Mouse (Mus musculus) monocyte, adult 5-6 weeks (primary cell): ENCODE results near the gene Cntnap1. TPM values are rescaled to one million over a fixed set of nuclear protein-coding genes. Genes with fewer than 3 reads are reported as not detected.
"Not testable (repeated sequence)": the region's sequence is repeated elsewhere in the genome, so short reads cannot be mapped to it uniquely, and the experiment has no call there.

Experiments
- ATAC-seq: fragments of 153-309, 156-312 bp; replicated peaks from 2 replicates; pipeline ENCODE4 v1.8.0; 2017; ENCODE audit warnings: mild to moderate bottlenecking; ENCODE audit not compliant: low TSS enrichment, insufficient number of reproducible peaks, severe bottlenecking, poor library complexity, low FRiP score
- total RNA-seq: library from RNA; stranded (forward); fragments of 200-1000, 200-491, 200-594 nt; gene quantifications from 3 replicates; pipeline ENCODE4 v1.2.3, GENCODE M21; 2017

The Cntnap1 gene
- total RNA-seq, 1 experiment from 2014 or later, result 0.95 TPM

GRCm38 (mm10) chr11:101146377-101146776, 23.9 kb upstream of the Cntnap1 start:
- no peak for ATAC-seq

GRCm38 (mm10) chr11:101148751-101149150, 21.6 kb upstream of the Cntnap1 start:
- no peak for ATAC-seq

DNA sequence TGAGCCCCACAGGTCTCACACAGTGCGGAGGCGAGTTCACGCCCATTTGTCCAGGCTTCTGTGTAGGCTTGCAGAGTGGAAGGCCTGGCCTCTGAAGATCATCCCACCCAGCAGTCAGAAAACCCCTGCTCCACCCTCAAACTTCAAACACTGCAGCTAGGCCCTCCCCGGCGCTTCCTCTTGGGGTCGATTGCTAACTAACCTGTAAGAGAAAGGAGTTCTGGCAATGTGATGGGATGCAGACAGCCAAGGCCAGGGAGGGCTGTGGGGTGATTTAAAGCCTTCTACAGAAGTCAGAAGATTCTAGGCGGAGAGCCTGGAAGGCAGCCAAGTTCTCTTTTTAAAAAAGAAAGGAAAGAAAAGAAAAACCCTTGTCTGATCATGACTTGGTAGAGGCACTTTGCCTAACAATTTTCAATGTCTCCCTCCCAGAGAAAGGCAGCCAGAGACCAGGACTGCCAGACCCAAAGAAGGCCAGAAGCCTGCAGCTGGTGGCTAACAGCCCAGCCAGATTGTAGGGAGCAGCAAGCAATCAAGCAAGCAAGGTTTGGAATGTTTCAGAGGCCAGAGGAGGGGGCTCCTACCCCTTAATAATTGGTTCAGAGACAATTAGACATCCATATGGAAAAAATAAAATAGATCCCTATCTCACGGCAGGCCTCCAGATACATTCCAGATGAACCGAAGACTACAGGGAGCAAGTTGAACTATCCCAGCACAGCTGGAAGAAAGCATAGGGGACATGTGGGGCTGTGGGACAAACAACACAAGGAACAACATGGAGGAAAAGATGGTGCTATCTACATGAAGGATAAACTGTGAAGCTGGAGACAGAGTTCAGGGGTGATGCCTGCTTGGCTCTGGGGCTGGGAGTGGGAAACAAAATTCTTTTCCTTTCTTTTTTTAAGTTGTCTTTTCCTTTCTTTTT, 20.9 kb upstream of the Cntnap1 start:
- no peak for ATAC-seq

GRCm38 (mm10) chr11:101151063-101151462, 19.3 kb upstream of the Cntnap1 start:
- ATAC-seq, result no peak

DNA sequence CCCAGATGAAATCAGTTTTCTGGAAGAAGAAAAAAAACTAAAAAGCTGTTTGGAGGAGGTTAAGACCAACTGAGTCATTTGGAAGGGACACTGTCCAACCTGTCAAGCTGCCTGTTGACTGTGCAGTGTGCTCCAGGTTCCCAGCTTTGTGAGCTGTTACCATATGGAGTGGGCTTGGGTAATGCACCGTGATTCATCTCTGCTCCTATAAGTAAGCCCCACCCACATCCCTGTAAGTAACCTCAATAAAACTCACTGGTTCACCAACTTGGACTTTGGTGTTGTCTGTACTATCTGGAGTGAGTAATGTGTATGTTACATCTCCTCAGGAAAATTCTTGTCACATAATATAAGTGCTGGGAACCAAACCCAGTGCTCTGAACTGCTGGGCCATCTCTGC, 17.5 kb upstream of the Cntnap1 start:
- no peak for ATAC-seq

GRCm38 (mm10) chr11:101154648-101155047, 15.7 kb upstream of the Cntnap1 start:
- ATAC-seq, result no peak

DNA sequence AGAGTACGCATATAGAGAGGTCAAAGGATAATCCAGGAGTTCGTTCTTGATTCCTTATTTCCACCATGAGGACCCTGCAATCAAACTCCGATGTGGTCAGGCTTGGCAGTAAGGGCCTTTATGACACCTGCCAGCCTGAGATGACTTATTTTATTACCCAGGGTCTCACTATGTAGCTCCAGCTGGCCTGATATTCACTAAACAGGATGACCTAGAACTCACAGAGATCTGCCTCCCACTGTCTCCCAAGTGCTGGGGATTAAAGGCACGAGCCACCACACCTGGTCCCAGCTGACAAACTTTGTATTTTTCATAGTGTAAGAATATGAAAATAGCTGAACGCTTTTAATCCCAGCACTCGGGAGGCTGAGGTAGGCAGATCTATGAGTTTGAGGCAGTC, 15.2 kb upstream of the Cntnap1 start:
- ATAC-seq, result no peak

DNA sequence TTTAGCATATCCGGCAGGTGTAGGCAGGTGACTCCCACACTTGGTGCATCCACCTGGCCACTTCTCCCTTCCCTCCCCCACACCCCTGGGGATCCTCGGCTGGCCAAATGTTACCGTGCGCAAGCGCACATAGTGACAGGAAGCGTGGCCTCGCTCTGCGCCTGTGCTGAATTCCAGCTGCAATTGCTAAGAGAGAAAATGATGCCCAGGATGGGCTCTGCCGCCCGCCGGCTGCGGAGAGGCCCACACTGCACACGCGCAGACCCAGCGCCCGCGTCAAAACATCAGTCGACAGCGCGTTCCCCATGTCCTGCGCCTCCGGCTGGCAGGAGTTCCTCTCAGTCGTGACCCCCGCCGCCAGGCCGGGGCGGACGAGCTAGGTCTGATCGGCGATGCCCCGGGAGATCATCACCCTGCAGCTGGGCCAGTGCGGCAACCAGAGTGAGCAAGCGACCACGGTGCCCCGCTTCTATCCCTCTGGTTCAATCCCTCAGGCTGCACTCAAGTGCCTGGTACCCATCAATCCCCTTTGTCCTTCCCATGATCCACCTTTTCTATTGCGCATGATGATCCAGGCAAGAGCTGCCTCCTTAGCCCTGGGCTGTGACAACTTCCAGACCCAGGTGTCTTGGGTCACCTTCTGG, 14.5 kb upstream of the Cntnap1 start, which contains the start of gene Tubg2:
Gene Tubg2 (plus strand): TSS at position 180 of the 644 bp plus-strand sequence.
- ATAC-seq, result no peak

DNA sequence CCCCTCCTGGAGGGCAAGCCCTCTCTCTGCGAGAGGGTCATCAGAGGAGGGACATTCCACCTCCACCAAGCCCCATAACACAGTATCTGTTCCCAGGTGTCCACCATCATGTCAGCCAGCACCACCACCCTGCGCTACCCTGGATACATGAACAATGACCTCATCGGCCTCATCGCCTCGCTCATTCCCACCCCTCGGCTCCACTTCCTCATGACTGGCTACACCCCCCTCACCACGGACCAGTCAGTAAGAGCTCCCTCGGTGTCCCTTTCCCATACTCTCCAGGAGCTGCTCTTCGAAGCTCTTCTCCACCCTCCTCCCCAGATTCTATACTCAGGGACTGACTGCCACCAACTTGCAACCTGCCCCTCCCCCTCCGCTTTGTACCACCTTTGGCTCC, 10.2 kb upstream of the Cntnap1 start:
- ATAC-seq, result not testable (repeated sequence)

DNA sequence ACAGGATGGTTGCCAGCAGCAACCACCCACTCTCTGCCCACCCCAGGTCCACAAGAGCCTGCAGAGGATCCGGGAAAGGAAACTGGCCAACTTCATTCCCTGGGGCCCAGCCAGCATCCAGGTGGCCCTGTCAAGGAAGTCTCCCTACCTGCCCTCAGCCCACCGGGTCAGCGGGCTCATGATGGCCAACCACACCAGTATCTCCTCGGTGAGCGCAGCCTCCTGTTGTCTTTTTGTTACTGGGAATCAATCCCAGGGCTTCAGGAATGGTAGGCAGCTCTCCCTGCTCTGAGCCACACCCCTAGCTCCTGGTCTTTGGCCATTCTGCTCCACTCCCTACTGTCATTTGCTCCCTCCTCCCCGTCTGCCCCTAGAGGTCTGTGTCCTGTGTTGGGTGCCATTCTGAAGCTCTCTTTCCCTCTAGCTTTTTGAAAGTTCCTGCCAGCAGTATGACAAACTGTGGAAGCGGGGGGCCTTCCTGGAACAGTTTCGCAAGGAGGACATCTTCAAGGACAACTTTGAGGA, 9.3 kb upstream of the Cntnap1 start:
- not testable (repeated sequence) for ATAC-seq

GRCm38 (mm10) chr11:101161551-101161950, 8.8 kb upstream of the Cntnap1 start:
- no peak for ATAC-seq

GRCm38 (mm10) chr11:101162301-101162700, 8.0 kb upstream of the Cntnap1 start:
- no peak for ATAC-seq

GRCm38 (mm10) chr11:101162772-101163171, 7.6 kb upstream of the Cntnap1 start:
- no peak for ATAC-seq

- no peak for ATAC-seq
Observed at GRCm38 (mm10) chr11:101163476-101164350, 6.6 kb upstream of the Cntnap1 start.

DNA sequence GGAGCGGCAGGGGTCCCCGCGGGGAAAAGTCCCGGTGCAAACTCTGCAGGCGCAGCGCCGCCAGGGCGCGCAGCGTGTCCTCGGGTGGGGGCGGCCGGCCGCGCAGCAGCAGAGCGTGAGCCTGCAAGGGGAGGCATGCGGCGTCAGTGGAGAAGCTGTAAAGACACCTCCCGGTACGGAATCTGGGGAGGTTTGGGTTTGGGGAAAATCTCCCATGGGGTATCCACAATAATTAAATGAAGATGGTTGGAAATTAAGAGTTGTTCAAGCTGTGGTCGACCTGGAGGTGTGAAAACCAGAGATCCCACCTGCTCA, 6.0 kb upstream of the Cntnap1 start:
- ATAC-seq, result no peak

DNA sequence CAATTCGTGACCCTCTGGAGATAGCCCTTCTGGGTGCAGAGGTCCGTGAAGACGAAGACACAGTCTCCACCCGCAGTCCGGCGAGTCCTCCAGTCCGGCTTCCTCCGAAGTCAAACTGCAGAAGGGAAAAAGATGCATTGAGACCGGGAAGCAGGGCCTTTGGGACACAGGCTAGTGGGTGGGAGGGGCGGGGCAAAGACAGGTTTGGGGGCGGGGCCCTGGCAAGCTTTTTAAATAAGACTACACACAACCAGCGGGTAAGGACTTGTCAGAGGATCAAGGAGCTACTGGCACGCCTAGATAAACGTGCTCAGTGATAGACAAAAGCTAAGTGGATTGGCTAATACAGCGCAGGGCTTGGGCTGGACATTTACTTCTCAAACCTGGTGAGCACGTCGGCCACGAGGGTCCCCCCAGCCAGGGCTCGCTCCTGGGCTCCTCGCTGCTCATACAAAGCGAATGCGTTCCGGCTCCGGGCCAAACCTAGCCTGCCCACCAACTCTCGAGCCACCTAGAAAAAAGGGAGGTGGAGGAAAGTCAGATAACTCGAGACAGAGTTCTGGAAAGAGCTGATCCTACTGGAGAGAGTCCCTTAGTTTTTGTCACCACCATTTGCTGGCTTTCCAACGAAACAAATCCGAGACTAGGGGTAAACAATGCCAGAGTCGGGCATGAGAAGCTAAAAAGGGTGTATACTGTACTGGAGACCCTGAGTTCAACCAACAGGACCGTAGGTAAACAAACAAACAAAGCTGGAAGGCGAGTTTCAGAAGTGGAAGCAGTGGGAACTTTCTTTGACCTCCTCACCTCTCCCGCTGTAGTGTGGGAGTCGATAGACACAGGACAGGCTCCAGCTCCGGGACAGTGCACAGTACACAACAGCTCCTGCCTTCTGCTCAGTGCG, 5.4 kb upstream of the Cntnap1 start:
- no peak for ATAC-seq

- no peak for ATAC-seq
Observed at GRCm38 (mm10) chr11:101166357-101166756, 4.0 kb upstream of the Cntnap1 start.
